Mouse (Mus musculus) MEL (cell line): ENCODE measurements at regions not wholly inside any gene's neighbourhood (a gene's known extent, or its start where the extent isn't known, plus 50 kb on each side); places are given as distances from the start of the nearest gene placed in this dataset.

ENCODE experiments used
- DNase-seq: peaks from one replicate; pipeline ENCODE4 v3.0.0; 2011; ENCODE audit warnings: low read depth, low spot score
- H3K27ac ChIP-seq: 2 replicates; pipeline ENCODE4 v1.5.1; 2012; ENCODE audit warnings: low read depth, mild to moderate bottlenecking, control low read depth, low read length, moderate library complexity; ENCODE audit not compliant: control insufficient read depth
- H3K27me3 ChIP-seq, 2 experiments: fragments of 150-350 bp in 1 of 2; sonication (generic) in 1 of 2; 2 replicates each; pipeline ENCODE4 v1.6.1; 2012; ENCODE audit warnings: low read length in 2 of 2, mild to moderate bottlenecking in 2 of 2, improper control_type of control experiment in 1 of 2, moderate library complexity in 1 of 2; ENCODE audit not compliant: insufficient read depth in 2 of 2, control insufficient read depth in 1 of 2
- H3K36me3 ChIP-seq, 2 experiments: 2 replicates each; pipeline ENCODE4 v1.6.1; 2012 to 2014; ENCODE audit warnings: low read length in 2 of 2, improper control_type of control experiment in 1 of 2, inconsistent platforms in 1 of 2, mild to moderate bottlenecking in 1 of 2; ENCODE audit not compliant: insufficient read depth in 2 of 2, control insufficient read depth in 1 of 2
- H3K4me1 ChIP-seq, 2 experiments: fragments of 150-350 bp in 1 of 2; sonication (generic) in 1 of 2; 2 replicates each; pipeline ENCODE4 v1.6.1; 2012; ENCODE audit warnings: low read length in 2 of 2, improper control_type of control experiment in 1 of 2, mild to moderate bottlenecking in 1 of 2; ENCODE audit not compliant: insufficient read depth in 2 of 2, control insufficient read depth in 1 of 2
- H3K4me3 ChIP-seq, 2 experiments: fragments of 150-350 bp in 1 of 2; sonication (generic) in 1 of 2; 2 replicates each; pipeline ENCODE4 v1.5.1; 2012; ENCODE audit warnings: low read depth in 2 of 2, low read length in 2 of 2, mild to moderate bottlenecking in 2 of 2, moderate library complexity in 2 of 2, control low read depth in 1 of 2, improper control_type of control experiment in 1 of 2; ENCODE audit not compliant: control insufficient read depth in 1 of 2, insufficient read depth in 1 of 2
- H3K79me2 ChIP-seq: 2 replicates; pipeline ENCODE4 v1.6.1; 2012; ENCODE audit warnings: mild to moderate bottlenecking, low read length, moderate library complexity; ENCODE audit not compliant: control insufficient read depth, poor library complexity, insufficient read depth
- H3K9ac ChIP-seq: 2 replicates; pipeline ENCODE4 v1.6.1; 2012; ENCODE audit warnings: low read depth, mild to moderate bottlenecking, control low read depth, low read length, moderate library complexity; ENCODE audit not compliant: control insufficient read depth, poor library complexity, severe bottlenecking
- H3K9me3 ChIP-seq: fragments of 150-350 bp; sonication (generic); replicated peaks from 2 replicates; pipeline ENCODE4 v1.6.1; 2012; ENCODE audit warnings: mild to moderate bottlenecking, low read length, improper control_type of control experiment, moderate library complexity; ENCODE audit not compliant: insufficient read depth
- CHD1 ChIP-seq: IDR thresholded peaks from 2 replicates; pipeline ENCODE4 v1.6.1; 2012; ENCODE audit warnings: low read depth, mild to moderate bottlenecking, inconsistent platforms, low read length, improper control_type of control experiment
- CTCF ChIP-seq, 3 experiments: IDR thresholded peaks in 2 of 3; conservative IDR thresholded peaks in 1 of 3; 2 replicates each; pipeline ENCODE4 v1.5.1; 2011 to 2012; ENCODE audit warnings: low read length in 3 of 3, low read depth in 2 of 3, mild to moderate bottlenecking in 2 of 3, improper control_type of control experiment in 1 of 3, inconsistent platforms in 1 of 3, mixed read lengths in 1 of 3, moderate library complexity in 1 of 3; ENCODE audit not compliant: control insufficient read depth in 1 of 3, insufficient read depth in 1 of 3, poor library complexity in 1 of 3, severe bottlenecking in 1 of 3
- ELF1 ChIP-seq: IDR thresholded peaks from 2 replicates; pipeline ENCODE4 v1.6.1; 2014; ENCODE audit warnings: low read depth, mild to moderate bottlenecking, inconsistent platforms, low read length, improper control_type of control experiment, moderate library complexity
- EP300 ChIP-seq, 2 experiments: IDR thresholded peaks; 2 replicates each; pipeline ENCODE4 v1.6.1; 2011; ENCODE audit warnings: improper control_type of control experiment in 2 of 2, low read length in 2 of 2, low read depth in 1 of 2, mild to moderate bottlenecking in 1 of 2
- GABPA ChIP-seq: IDR thresholded peaks from 2 replicates; pipeline ENCODE4 v1.6.1; 2012; ENCODE audit warnings: low read depth, mild to moderate bottlenecking, inconsistent platforms, low read length, improper control_type of control experiment, moderate library complexity
- GATA1 ChIP-seq: IDR thresholded peaks from 2 replicates; pipeline ENCODE4 v1.6.1; 2011; ENCODE audit warnings: low read depth, low read length, improper control_type of control experiment
- MAFK ChIP-seq: IDR thresholded peaks from 2 replicates; pipeline ENCODE4 v1.6.1; 2011; ENCODE audit warnings: low read depth, mild to moderate bottlenecking, low read length, improper control_type of control experiment, borderline replicate concordance
- MAX ChIP-seq: IDR thresholded peaks from 2 replicates; pipeline ENCODE4 v1.6.1; 2011; ENCODE audit warnings: low read length, improper control_type of control experiment
- MAZ ChIP-seq: IDR thresholded peaks from 2 replicates; pipeline ENCODE4 v1.6.1; 2012; ENCODE audit warnings: low read depth, mild to moderate bottlenecking, inconsistent platforms, low read length, improper control_type of control experiment
- MYB ChIP-seq: IDR thresholded peaks from 2 replicates; pipeline ENCODE4 v1.6.1; 2011; ENCODE audit warnings: mild to moderate bottlenecking, low read depth, low read length, improper control_type of control experiment
- NELFE ChIP-seq: IDR thresholded peaks from 2 replicates; pipeline ENCODE4 v1.6.1; 2011; ENCODE audit warnings: low read depth, low read length, improper control_type of control experiment
- POLR2AphosphoS2 ChIP-seq: IDR thresholded peaks from 2 replicates; pipeline ENCODE4 v1.6.1; 2011; ENCODE audit warnings: low read length, improper control_type of control experiment
- RAD21 ChIP-seq: IDR thresholded peaks from 2 replicates; pipeline ENCODE4 v1.6.1; 2011; ENCODE audit warnings: mild to moderate bottlenecking, low read depth, low read length, improper control_type of control experiment
- RCOR1 ChIP-seq: IDR thresholded peaks from 2 replicates; pipeline ENCODE4 v1.6.1; 2012; ENCODE audit warnings: low read depth, mild to moderate bottlenecking, inconsistent platforms, low read length, improper control_type of control experiment
- SMC3 ChIP-seq: IDR thresholded peaks from 2 replicates; pipeline ENCODE4 v1.6.1; 2011; ENCODE audit warnings: low read depth, low read length, improper control_type of control experiment
- TCF12 ChIP-seq: IDR thresholded peaks from 2 replicates; pipeline ENCODE4 v1.6.1; 2014; ENCODE audit warnings: low read depth, mild to moderate bottlenecking, inconsistent platforms, low read length, improper control_type of control experiment, moderate library complexity
- USF2 ChIP-seq, 2 experiments: IDR thresholded peaks; 2 replicates each; pipeline ENCODE4 v1.6.1; 2011 to 2012; ENCODE audit warnings: improper control_type of control experiment in 2 of 2, low read length in 2 of 2, borderline replicate concordance in 1 of 2, inconsistent platforms in 1 of 2, low read depth in 1 of 2, mild to moderate bottlenecking in 1 of 2; ENCODE audit not compliant: insufficient read depth in 1 of 2

GRCm38 (mm10) chr7:58399145-58399604, 256.8 kb upstream of the Atp10a start (continued):
- peak; percentile 94 for TF ChIP-seq MAFK

DNA sequence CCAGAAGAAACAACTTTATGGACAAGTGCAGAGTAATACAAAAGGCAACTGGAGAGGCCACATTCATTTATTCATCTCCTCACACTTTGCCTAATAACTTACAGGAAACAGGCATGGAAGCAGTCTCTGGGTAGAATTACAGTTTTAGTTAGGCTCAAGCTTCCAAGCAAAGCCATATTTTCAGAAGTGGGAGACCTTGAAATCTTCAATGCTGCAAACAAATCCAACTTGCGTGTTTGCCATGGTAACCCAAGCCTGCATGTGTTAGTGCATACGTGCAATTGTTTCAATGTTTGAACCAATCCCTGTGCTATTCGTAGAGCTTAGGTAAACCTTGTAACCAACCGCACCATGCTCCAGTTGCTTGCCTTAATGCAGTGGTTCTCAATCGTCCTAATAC, 256.3 kb upstream of the Atp10a start:
- Histone ChIP-seq H3K27ac (no peak overlapping the region), H3K9ac (no peak overlapping the region), H3K9me3 (no peaks in the 10 kb centered on the region), H3K27me3 (no peaks in the 10 kb centered on the region), H3K36me3 (peaks cover 0 to 3% of the 10 kb centered on the region in 2 experiments; a peak in 1 of 4 replicates), H3K4me1 (no peaks in the 10 kb centered on the region)
- DNase-seq: peak; percentile 18
- no peak for TF ChIP-seq NELFE
- no peak for TF ChIP-seq CTCF (IDR thresholded peaks at IDR 0.05 in 2 of 3, conservative IDR thresholded peaks at IDR 0.05 in 1 of 3; ENCODE audit: control insufficient read depth in 1 of 3, insufficient read depth in 1 of 3, low read depth in 2 of 3, low read length in 3 of 3, poor library complexity in 1 of 3, severe bottlenecking in 1 of 3)
- no peak for TF ChIP-seq MAX
- TF ChIP-seq RCOR1: no peak
- TF ChIP-seq, all 39 proteins: peak for 0
- Histone ChIP-seq H3K4me3 (peak overlapping the region; percentile 33 to 35; a peak in 3 of 4 replicates), H3K79me2 (no peaks in the 10 kb centered on the region)

- no peaks in the 10 kb centered on the region for H3K27me3 ChIP-seq
- no peak overlapping the region for H3K27ac ChIP-seq
- peak; percentile 22 for DNase-seq
- no peaks in the 10 kb centered on the region for H3K9me3 ChIP-seq
- H3K4me3 ChIP-seq: no peak overlapping the region
- peaks cover 0 to 3% of the 10 kb centered on the region in 2 experiments; a peak in 1 of 4 replicates for H3K36me3 ChIP-seq
- no peaks in the 10 kb centered on the region for H3K79me2 ChIP-seq
- H3K9ac ChIP-seq: no peak overlapping the region
- H3K4me1 ChIP-seq: no peaks in the 10 kb centered on the region
- TF ChIP-seq EP300 (IDR thresholded peaks at IDR 0.05; ENCODE audit: low read depth in 1 of 2, low read length in 2 of 2) (peak; percentile 35 to 71; a peak in 3 of 4 replicates), GATA1 (peak; percentile 59), CHD1 (no peak), RCOR1 (peak; percentile 30; the same call in 1 of the 2 replicates), RAD21 (no peak), TCF12 (peak; percentile 84)
These were observed 255.4 kb upstream of the Atp10a start for GRCm38 (mm10) chr7:58400594-58400993.

GRCm38 (mm10) chr7:58436888-58437625, 218.9 kb upstream of the Atp10a start:
- no peak for DNase-seq
- Histone ChIP-seq H3K79me2 (no peaks in the 10 kb centered on the region), H3K9me3 (no peaks in the 10 kb centered on the region), H3K9ac (no peak overlapping the region), H3K27me3 (no peaks in the 10 kb centered on the region), H3K36me3 (no peaks in the 10 kb centered on the region), H3K4me1 (no peaks in the 10 kb centered on the region), H3K27ac (no peak overlapping the region), H3K4me3 (no peak overlapping the region)
- no peak for TF ChIP-seq CHD1
- no peak for TF ChIP-seq POLR2AphosphoS2
- TF ChIP-seq SMC3: no peak
- TF ChIP-seq GABPA: no peak
- no peak for TF ChIP-seq ELF1
- no peak for TF ChIP-seq USF2 (IDR thresholded peaks at IDR 0.05; ENCODE audit: borderline replicate concordance in 1 of 2, insufficient read depth in 1 of 2, low read depth in 1 of 2, low read length in 2 of 2)
- TF ChIP-seq EP300 (IDR thresholded peaks at IDR 0.05; ENCODE audit: low read depth in 1 of 2, low read length in 2 of 2): no peak
- TF ChIP-seq MAZ: no peak
- TF ChIP-seq GATA1: no peak
- TF ChIP-seq MYB: no peak
